Mouse (Mus musculus) hindbrain, postnatal 0 days (tissue): ENCODE results near the gene Lbp. TPM values are rescaled to one million over a fixed set of nuclear protein-coding genes. Genes with fewer than 3 reads are reported as not detected.
A peak's percentile ranks its signal among the peaks of the same experiment; 100 is the strongest.

Source experiments
- ATAC-seq: fragments of 200-750 bp; cut with Nextera tagmentation; 2 replicates; pipeline ENCODE4 v1.8.0; 2017; ENCODE audit warnings: mild to moderate bottlenecking, moderate TSS enrichment, moderate library complexity
- DNase-seq: peaks from one replicate; pipeline ENCODE4 v3.0.0-alpha.2; 2015; ENCODE audit warnings: low spot score
- H3K27ac ChIP-seq: fragments of 300-500 bp; sonication (generic); 2 replicates; pipeline ENCODE4 v1.5.1; 2014; ENCODE audit warnings: mild to moderate bottlenecking
- H3K27me3 ChIP-seq: fragments of 300-500 bp; sonication (generic); 2 replicates; pipeline ENCODE4 v1.6.1; 2014; ENCODE audit warnings: low read length, mixed read lengths; ENCODE audit not compliant: insufficient read depth
- H3K36me3 ChIP-seq: fragments of 300-500 bp; sonication (generic); 2 replicates; pipeline ENCODE4 v1.6.1; 2014; ENCODE audit warnings: low read length, mixed read lengths; ENCODE audit not compliant: insufficient read depth
- H3K4me1 ChIP-seq: fragments of 300-500 bp; sonication (generic); 2 replicates; pipeline ENCODE4 v1.6.1; 2014; ENCODE audit warnings: antibody characterized with exemption, low read length, mixed read lengths; ENCODE audit not compliant: insufficient read depth
- H3K4me2 ChIP-seq: fragments of 300-500 bp; sonication (generic); 2 replicates; pipeline ENCODE4 v1.6.1; 2014; ENCODE audit warnings: low read depth, mild to moderate bottlenecking, low read length, moderate library complexity, mixed read lengths
- H3K4me3 ChIP-seq: fragments of 300-500 bp; sonication (generic); 2 replicates; pipeline ENCODE4 v1.5.1; 2014; ENCODE audit warnings: low read length
- H3K9ac ChIP-seq: fragments of 300-500 bp; sonication (generic); replicated peaks from 2 replicates; pipeline ENCODE4 v1.6.1; 2014; ENCODE audit warnings: mild to moderate bottlenecking, low read length, moderate library complexity, mixed read lengths
- H3K9me3 ChIP-seq: fragments of 300-500 bp; sonication (generic); 2 replicates; pipeline ENCODE4 v1.6.1; 2016; ENCODE audit warnings: low read length, mixed read lengths
- CTCF ChIP-seq: IDR thresholded peaks from 2 replicates; pipeline ENCODE4 v1.5.1; 2016; ENCODE audit warnings: antibody characterized with exemption, control low read depth, low read depth
- WGBS: fragments of 180-500 bp; shearing (Covaris S2); extraction: QIAGEN DNeasy Blood & Tissue Kit; methylation state at CpG from one replicate; pipeline ENCODE4 v1.1.7; 2014; 5-methylcytosine and 5-hydroxymethylcytosine counted together
- polyA plus RNA-seq: library from polyadenylated mRNA; unstranded; fragments of >200 nt; fragmentation: Nextera tagmentation; extraction: Ambion mirVana; gene quantifications from 2 replicates; pipeline ENCODE4 v1.2.1, GENCODE M21; 2015
- total RNA-seq: library from RNA; depleted of rRNA; stranded (reverse); fragments of >200 nt; gene quantifications from 2 replicates; pipeline ENCODE4 v1.2.3, GENCODE M21; 2014

Gene Lbp
- total and polyA plus RNA-seq, 2 experiments from 2014 or later, result 10.3 to 10.4 TPM

GRCm38 (mm10) chr2:158273646-158274045, 32.6 kb upstream of the Lbp start:
- H3K27me3 ChIP-seq, result no peaks in the 10 kb centered on the region
- no peaks in the 10 kb centered on the region for H3K4me1 ChIP-seq
- H3K27ac ChIP-seq, result 0 out of 2 replicates have a peak overlapping the region, but pooled peaks have one; percentile 26
- H3K4me2 ChIP-seq, result no peak overlapping the region
- H3K4me3 ChIP-seq, result no peak overlapping the region
- no peak overlapping the region for H3K9ac ChIP-seq
- H3K36me3 ChIP-seq, result no peaks in the 10 kb centered on the region
- WGBS, result 7% methylated on average over 2 of the region's 2 CpGs
- no peak for TF ChIP-seq CTCF
- peak; percentile 11 for DNase-seq
- ATAC-seq, result peak; percentile 38; the same call in 1 of the 2 replicates
- no peaks in the 10 kb centered on the region for H3K9me3 ChIP-seq

GRCm38 (mm10) chr2:158275349-158275748, 30.9 kb upstream of the Lbp start:
- H3K9me3 ChIP-seq, result no peaks in the 10 kb centered on the region
- ATAC-seq (no peak), DNase-seq (no peak)
- H3K9ac ChIP-seq, result no peak overlapping the region
- H3K4me2 ChIP-seq, result no peak overlapping the region
- no peak; the same call in 1 of the 2 replicates for TF ChIP-seq CTCF
- H3K4me1 ChIP-seq, result no peaks in the 10 kb centered on the region
- H3K36me3 ChIP-seq, result no peaks in the 10 kb centered on the region
- H3K27ac ChIP-seq, result no peak overlapping the region
- 94% methylated on average over 3 of the region's 3 CpGs for WGBS
- no peak overlapping the region for H3K4me3 ChIP-seq
- no peaks in the 10 kb centered on the region for H3K27me3 ChIP-seq

GRCm38 (mm10) chr2:158275811-158276210, 30.5 kb upstream of the Lbp start:
- no peak overlapping the region for H3K27ac ChIP-seq
- DNase-seq (no peak), ATAC-seq (no peak)
- WGBS, result 74% methylated on average over 4 of the region's 4 CpGs
- H3K9me3 ChIP-seq, result no peaks in the 10 kb centered on the region
- H3K4me1 ChIP-seq, result no peaks in the 10 kb centered on the region
- no peak for TF ChIP-seq CTCF
- no peak overlapping the region for H3K4me3 ChIP-seq
- no peaks in the 10 kb centered on the region for H3K36me3 ChIP-seq
- H3K4me2 ChIP-seq, result no peak overlapping the region
- no peaks in the 10 kb centered on the region for H3K27me3 ChIP-seq
- H3K9ac ChIP-seq, result no peak overlapping the region

- no peak for TF ChIP-seq CTCF
- no peaks in the 10 kb centered on the region for H3K36me3 ChIP-seq
- H3K9me3 ChIP-seq, result no peaks in the 10 kb centered on the region
- WGBS, result 68% methylated on average over 6 of the region's 6 CpGs
- H3K9ac ChIP-seq, result no peak overlapping the region
- no peak overlapping the region for H3K4me3 ChIP-seq
- H3K4me2 ChIP-seq, result no peak overlapping the region
- no peaks in the 10 kb centered on the region for H3K4me1 ChIP-seq
- DNase-seq (no peak), ATAC-seq (no peak)
- H3K27me3 ChIP-seq, result no peaks in the 10 kb centered on the region
- H3K27ac ChIP-seq, result no peak overlapping the region
These were observed 29.8 kb upstream of the Lbp start for GRCm38 (mm10) chr2:158276451-158276850.

- H3K9ac ChIP-seq, result no peak overlapping the region
- ATAC-seq (no peak), DNase-seq (no peak)
- H3K4me3 ChIP-seq, result no peak overlapping the region
- no peaks in the 10 kb centered on the region for H3K9me3 ChIP-seq
- H3K4me2 ChIP-seq, result no peak overlapping the region
- no peaks in the 10 kb centered on the region for H3K4me1 ChIP-seq
- 78% methylated on average over 4 of the region's 4 CpGs for WGBS
- no peak for TF ChIP-seq CTCF
- no peak overlapping the region for H3K27ac ChIP-seq
- H3K36me3 ChIP-seq, result no peaks in the 10 kb centered on the region
- H3K27me3 ChIP-seq, result no peaks in the 10 kb centered on the region
These were observed 29.4 kb upstream of the Lbp start for GRCm38 (mm10) chr2:158276878-158277277.

- no peak overlapping the region for H3K27ac ChIP-seq
- H3K9ac ChIP-seq, result no peak overlapping the region
- no peak for DNase-seq
- H3K9me3 ChIP-seq, result no peaks in the 10 kb centered on the region
- 89% methylated on average over 4 of the region's 4 CpGs for WGBS
- H3K4me2 ChIP-seq, result no peak overlapping the region
- no peaks in the 10 kb centered on the region for H3K4me1 ChIP-seq
- no peak for ATAC-seq
- H3K36me3 ChIP-seq, result no peaks in the 10 kb centered on the region
- H3K27me3 ChIP-seq, result no peaks in the 10 kb centered on the region
- no peak overlapping the region for H3K4me3 ChIP-seq
- TF ChIP-seq CTCF, result no peak
These were observed 26.6 kb upstream of the Lbp start for GRCm38 (mm10) chr2:158279656-158280055.

GRCm38 (mm10) chr2:158281497-158282205, 24.6 kb upstream of the Lbp start:
- Histone ChIP-seq H3K27me3 (no peaks in the 10 kb centered on the region), H3K4me3 (no peak overlapping the region), H3K36me3 (no peaks in the 10 kb centered on the region), H3K27ac (no peak overlapping the region), H3K4me1 (no peaks in the 10 kb centered on the region), H3K9me3 (no peaks in the 10 kb centered on the region), H3K9ac (no peak overlapping the region), H3K4me2 (no peak overlapping the region)
- 73% methylated on average over 16 of the region's 16 CpGs for WGBS
- TF ChIP-seq CTCF, result no peak
- ATAC-seq (no peak), DNase-seq (no peak)
